Comparison of ENCODE assay signal across 14 mouse cellular contexts in genomic region chr9:116940693-116941092, GRCm38 (mm10).
"Had no signal": no experiment of that assay in that cellular context is flagged by ENCODE, and none has a peak within 500 bp of the region (broad histone marks: within the 10 kb centered on the region; RNA-seq: fewer than 3 reads in every experiment).

No protein-coding gene starts in this region.

- H3K4me2 ChIP-seq: limb, embryonic 15.5 days; liver, embryonic 13.5 days; stomach, embryonic 15.5 days had no signal

- H3K27ac ChIP-seq: kidney, postnatal 0 days; limb, embryonic 15.5 days; liver, embryonic 13.5 days; stomach, embryonic 15.5 days had no signal

- ATAC-seq: liver, postnatal 0 days had no signal

- H3K27me3 ChIP-seq: limb, embryonic 15.5 days; liver, embryonic 13.5 days; stomach, embryonic 15.5 days had no signal

- DNase-seq: kidney, adult 18-20 months; kidney, postnatal 36 days; layer of hippocampus, adult 9-11 months; layer of hippocampus, postnatal 36 days; liver, embryonic 13.5 days; liver, postnatal 0 days; lung, postnatal 36 days; midbrain, embryonic 14.5 days; right cerebral cortex, postnatal 14 days; thymus, adult 2 months; thymus, postnatal 25 days had no signal

- H3K9ac ChIP-seq: limb, embryonic 15.5 days; liver, embryonic 13.5 days; liver, postnatal 0 days; stomach, embryonic 15.5 days had no signal

- H3K9me3 ChIP-seq: limb, embryonic 15.5 days; stomach, embryonic 15.5 days had no signal

- H3K36me3 ChIP-seq: limb, embryonic 15.5 days; liver, embryonic 13.5 days; stomach, embryonic 15.5 days had no signal

- H3K4me1 ChIP-seq: liver, embryonic 13.5 days; stomach, embryonic 15.5 days had no signal

- H3K4me3 ChIP-seq: limb, embryonic 15.5 days; liver, embryonic 13.5 days; stomach, embryonic 15.5 days had no signal
